Mouse (Mus musculus) neural tube, embryonic 11.5 days (tissue): ENCODE measurements around the gene R3hdm4. TPM values are rescaled to one million over a fixed set of nuclear protein-coding genes. Genes with fewer than 3 reads are reported as not detected.

Experiments
- ATAC-seq: fragments of 200-750 bp; cut with Nextera tagmentation; 2 replicates; pipeline ENCODE4 v1.8.0; 2017; ENCODE audit warnings: moderate number of reproducible peaks, mild to moderate bottlenecking, moderate TSS enrichment, moderate library complexity; ENCODE audit not compliant: insufficient read depth, low FRiP score, low TSS enrichment
- DNase-seq: peaks from one replicate; pipeline ENCODE4 v3.0.0-alpha.2; 2015; ENCODE audit warnings: low spot score
- H3K27ac ChIP-seq: fragments of 300-500 bp; sonication (generic); 2 replicates; pipeline ENCODE4 v1.5.1; 2014; ENCODE audit warnings: low read depth, mild to moderate bottlenecking, low read length
- H3K27me3 ChIP-seq: fragments of 300-500 bp; sonication (generic); 2 replicates; pipeline ENCODE4 v1.6.1; 2014; ENCODE audit warnings: mild to moderate bottlenecking, low read length, mixed read lengths; ENCODE audit not compliant: control insufficient read depth, insufficient read depth
- H3K36me3 ChIP-seq: fragments of 300-500 bp; sonication (generic); 2 replicates; pipeline ENCODE4 v1.6.1; 2014; ENCODE audit warnings: mild to moderate bottlenecking, low read length, moderate library complexity, mixed read lengths; ENCODE audit not compliant: control insufficient read depth, insufficient read depth
- H3K4me1 ChIP-seq: fragments of 300-500 bp; sonication (generic); 2 replicates; pipeline ENCODE4 v1.6.1; 2014; ENCODE audit warnings: low read length, mixed read lengths; ENCODE audit not compliant: control insufficient read depth, insufficient read depth
- H3K4me2 ChIP-seq: fragments of 300-500 bp; sonication (generic); 2 replicates; pipeline ENCODE4 v1.6.1; 2014; ENCODE audit warnings: low read depth, mild to moderate bottlenecking, moderate library complexity
- H3K4me3 ChIP-seq: fragments of 300-500 bp; sonication (generic); 2 replicates; pipeline ENCODE4 v1.5.1; 2014; ENCODE audit warnings: low read depth, low read length
- H3K9ac ChIP-seq: fragments of 300-500 bp; sonication (generic); 2 replicates; pipeline ENCODE4 v1.6.1; 2014; ENCODE audit warnings: mild to moderate bottlenecking, low read length
- H3K9me3 ChIP-seq: fragments of 300-500 bp; sonication (generic); 2 replicates; pipeline ENCODE4 v1.6.1; 2016; ENCODE audit warnings: low read length; ENCODE audit not compliant: control insufficient read depth
- WGBS: fragments of 180-500 bp; shearing (Covaris S2); extraction: QIAGEN DNeasy Blood & Tissue Kit; methylation state at CpG from one replicate; pipeline ENCODE4 v1.1.7; 2014; 5-methylcytosine and 5-hydroxymethylcytosine counted together
- polyA plus RNA-seq: library from polyadenylated mRNA; unstranded; fragments of >200 nt; fragmentation: Nextera tagmentation; extraction: Ambion mirVana; gene quantifications from 2 replicates; pipeline ENCODE4 v1.2.1, GENCODE M21; 2014

Gene R3hdm4
- polyA plus RNA-seq, 1 experiment from 2014 or later: 156 TPM

DNA sequence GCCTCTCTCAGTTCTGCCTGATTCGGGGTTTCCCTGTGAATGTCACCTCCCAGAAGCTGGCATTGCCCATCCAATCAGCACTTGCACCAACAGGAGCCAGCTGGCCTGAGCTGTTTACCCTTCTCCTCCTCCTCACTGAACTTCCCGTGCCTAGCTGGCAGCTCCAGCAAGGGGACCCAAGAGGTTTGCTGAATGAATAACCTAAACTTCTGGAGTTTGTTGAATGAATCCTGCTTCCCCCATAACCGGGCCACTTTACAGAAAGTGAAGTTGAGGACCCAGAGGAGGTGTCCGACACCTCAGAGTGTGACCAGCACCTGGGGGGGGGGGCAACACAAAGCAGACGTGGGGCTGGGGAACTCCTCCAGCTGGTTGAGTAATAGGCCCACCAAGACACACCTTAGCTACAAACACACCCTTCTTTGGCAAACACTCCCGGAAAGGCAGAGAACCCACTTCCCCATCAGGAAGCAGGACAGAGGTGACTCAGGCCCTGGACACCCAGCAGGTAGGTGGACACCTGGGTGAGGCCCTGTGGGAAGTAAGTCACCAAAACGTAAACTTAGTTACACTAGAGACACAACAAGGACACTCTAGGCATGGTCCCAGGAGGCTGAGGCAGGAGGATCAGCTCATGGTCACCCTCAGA lies 5.9 kb downstream of the R3hdm4 start:
- no peak overlapping the region for H3K9ac ChIP-seq
- 73% methylated on average over 7 of the region's 7 CpGs for WGBS
- peaks cover 9% of the 10 kb centered on the region for H3K4me1 ChIP-seq
- peaks cover 7% of the 10 kb centered on the region for H3K36me3 ChIP-seq
- H3K27ac ChIP-seq: no peak overlapping the region
- ATAC-seq: no peak
- H3K4me2 ChIP-seq: no peak overlapping the region
- H3K4me3 ChIP-seq: no peak overlapping the region
- H3K9me3 ChIP-seq: no peaks in the 10 kb centered on the region
- H3K27me3 ChIP-seq: peaks cover 30% of the 10 kb centered on the region
- DNase-seq: no peak

DNA sequence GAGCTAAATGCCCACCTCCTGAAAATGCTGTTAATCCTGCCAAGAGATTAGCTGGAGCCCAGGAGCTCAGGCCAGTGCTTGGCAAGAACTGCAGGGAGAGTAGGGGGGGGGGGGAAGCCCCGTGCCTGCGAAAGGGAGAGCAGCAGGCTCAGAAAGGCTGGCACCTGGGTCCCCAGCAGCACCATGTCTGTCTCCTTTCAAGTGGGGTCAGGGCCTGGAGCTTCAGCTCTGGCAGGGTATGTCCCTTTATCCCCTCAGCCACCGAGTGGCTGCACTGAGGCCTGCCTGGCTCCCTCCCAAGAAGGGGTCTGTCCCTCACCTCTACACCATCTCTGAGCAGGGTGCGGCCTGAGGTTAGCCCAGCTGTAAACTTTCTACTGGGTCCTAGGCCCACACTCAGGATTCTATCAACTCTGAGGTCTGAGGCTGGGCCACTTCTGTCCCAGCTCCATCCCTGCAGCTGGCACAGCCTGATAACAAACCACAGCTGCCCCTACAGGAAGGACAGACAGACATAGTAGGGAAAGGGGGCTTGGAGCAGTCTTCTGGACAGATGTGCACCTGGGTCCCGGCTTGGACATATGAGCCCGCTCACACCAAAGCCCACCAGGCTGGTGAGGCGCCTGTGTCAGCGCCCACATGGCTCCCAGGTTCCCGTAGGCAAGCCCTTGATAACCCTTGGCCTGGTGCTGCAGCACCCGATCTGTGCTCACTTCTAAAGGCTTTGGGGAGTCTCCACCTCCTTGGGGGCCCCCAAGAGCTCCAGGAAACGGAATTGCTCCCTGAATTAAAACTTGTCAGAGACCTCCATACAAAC lies 6.7 kb downstream of the R3hdm4 start:
- Histone ChIP-seq H3K36me3 (peaks cover 7% of the 10 kb centered on the region), H3K4me2 (no peak overlapping the region), H3K4me1 (peaks cover 8% of the 10 kb centered on the region), H3K4me3 (no peak overlapping the region), H3K9ac (no peak overlapping the region), H3K27ac (no peak overlapping the region), H3K27me3 (peaks cover 23% of the 10 kb centered on the region), H3K9me3 (no peaks in the 10 kb centered on the region)
- DNase-seq (peak; percentile 8), ATAC-seq (no peak)
- 71% methylated on average over 10 of the region's 11 CpGs for WGBS

DNA sequence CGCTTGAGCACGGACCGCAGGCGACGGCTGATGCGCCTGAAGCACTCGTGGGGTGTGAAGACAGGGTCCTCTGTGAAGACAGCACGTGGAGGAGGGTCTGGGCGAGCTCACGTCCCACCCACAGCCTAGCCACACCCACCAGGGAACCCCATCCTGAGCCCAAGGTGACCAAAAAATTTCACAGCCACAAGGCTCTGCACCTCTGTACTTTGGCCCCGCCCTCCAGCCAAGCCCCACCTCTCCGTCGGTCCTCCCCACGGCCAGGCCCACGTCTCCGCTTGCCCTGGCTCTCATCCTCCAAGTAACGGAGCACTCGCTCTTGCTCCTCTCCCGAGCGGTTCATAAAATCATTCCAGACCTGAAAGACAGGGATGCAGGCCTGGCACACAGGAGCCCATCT lies 8.6 kb downstream of the R3hdm4 start:
- peaks cover 4% of the 10 kb centered on the region for H3K27me3 ChIP-seq
- H3K9ac ChIP-seq: no peak overlapping the region
- H3K36me3 ChIP-seq: peaks cover 7% of the 10 kb centered on the region
- H3K4me1 ChIP-seq: peaks cover 5% of the 10 kb centered on the region
- no peak for ATAC-seq
- no peak overlapping the region for H3K4me2 ChIP-seq
- DNase-seq: no peak
- H3K9me3 ChIP-seq: no peaks in the 10 kb centered on the region
- H3K4me3 ChIP-seq: no peak overlapping the region
- 57% methylated on average over 20 of the region's 20 CpGs for WGBS
- no peak overlapping the region for H3K27ac ChIP-seq

DNA sequence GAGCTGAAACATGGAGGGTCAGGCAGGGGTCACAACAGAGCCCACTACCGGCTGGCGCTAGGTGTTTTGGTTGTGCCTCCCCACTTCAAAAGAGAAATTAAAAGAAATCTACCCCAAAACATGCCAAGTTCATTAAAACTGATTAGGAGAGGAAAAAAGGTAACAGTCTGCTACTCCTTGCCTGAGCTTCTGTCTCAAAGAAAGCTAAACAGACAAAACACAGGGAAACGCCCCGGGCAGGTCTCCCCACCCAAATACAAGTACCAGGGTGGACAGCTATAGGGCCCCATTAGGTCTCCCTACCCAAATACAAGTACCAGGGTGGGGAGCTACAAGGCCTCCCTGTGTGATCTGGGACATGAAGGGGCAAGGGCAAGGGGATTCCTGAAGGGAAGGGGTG lies 10.5 kb downstream of the R3hdm4 start, which contains the start of gene Gm26602:
Gene Gm26602, plus strand, starts transcription at position 301 of the 400 bp plus-strand sequence.
- ATAC-seq (no peak), DNase-seq (no peak)
- Histone ChIP-seq H3K9ac (no peak within 1 kb of the TSS), H3K36me3 (peaks cover 7% of the 10 kb centered on the region), H3K4me1 (no peaks in the 10 kb centered on the region; the same call in 1 of the 2 replicates), H3K27me3 (no peaks in the 10 kb centered on the region), H3K27ac (no peak within 1 kb of the TSS), H3K4me2 (no peak within 1 kb of the TSS), H3K9me3 (no peaks in the 10 kb centered on the region), H3K4me3 (no peak within 1 kb of the TSS)
- 93% methylated on average over 4 of the region's 4 CpGs for WGBS

DNA sequence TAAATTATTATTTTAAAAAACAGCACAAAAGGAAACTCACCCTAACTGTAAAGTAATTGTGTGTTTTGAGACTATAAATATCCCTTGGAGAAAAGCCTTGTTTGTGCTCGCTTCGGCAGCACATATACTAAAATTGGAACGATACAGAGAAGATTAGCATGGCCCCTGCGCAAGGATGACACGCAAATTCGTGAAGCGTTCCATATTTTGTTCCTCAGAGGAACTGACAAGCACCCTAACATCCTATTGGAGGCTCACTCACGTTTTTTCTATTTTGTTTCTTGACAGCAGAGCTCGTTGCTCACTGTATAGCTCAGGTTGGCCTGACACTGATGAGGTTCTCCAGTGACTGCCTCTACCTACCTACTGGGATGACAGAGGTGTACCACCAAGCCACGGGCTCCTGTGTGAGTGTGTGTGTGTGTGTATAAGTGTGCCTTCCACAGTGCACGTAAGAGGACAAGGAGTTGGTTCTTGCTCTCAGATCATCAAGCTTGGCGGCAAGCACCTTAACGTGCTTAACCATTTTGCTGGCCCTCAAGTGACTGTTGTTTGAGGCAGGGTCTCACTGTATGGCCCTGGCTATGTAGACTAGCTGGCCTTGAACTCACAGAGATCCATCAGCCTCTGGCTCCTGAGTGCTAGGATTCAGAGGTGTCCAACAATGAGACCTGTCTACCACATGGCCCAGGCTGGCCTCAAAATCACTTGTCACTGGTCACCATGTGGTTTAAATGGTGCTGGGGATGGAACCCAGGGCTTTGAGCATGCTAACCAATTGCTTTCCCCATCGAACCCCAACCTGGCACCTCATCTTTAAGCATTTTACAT lies 11.7 kb downstream of the R3hdm4 start:
- ATAC-seq (peak; percentile 32; the same call in 1 of the 2 replicates), DNase-seq (peak; percentile 53)
- Histone ChIP-seq H3K4me3 (peak overlapping the region; percentile 71), H3K9me3 (no peaks in the 10 kb centered on the region), H3K4me1 (no peaks in the 10 kb centered on the region), H3K4me2 (peak overlapping the region; percentile 29; the same call in 1 of the 2 replicates), H3K27me3 (no peaks in the 10 kb centered on the region), H3K36me3 (peaks cover 14% of the 10 kb centered on the region), H3K9ac (no peak overlapping the region; the same call in 1 of the 2 replicates), H3K27ac (peak overlapping the region; percentile 58; the same call in 1 of the 2 replicates)
- 25% methylated on average over 14 of the region's 14 CpGs for WGBS

DNA sequence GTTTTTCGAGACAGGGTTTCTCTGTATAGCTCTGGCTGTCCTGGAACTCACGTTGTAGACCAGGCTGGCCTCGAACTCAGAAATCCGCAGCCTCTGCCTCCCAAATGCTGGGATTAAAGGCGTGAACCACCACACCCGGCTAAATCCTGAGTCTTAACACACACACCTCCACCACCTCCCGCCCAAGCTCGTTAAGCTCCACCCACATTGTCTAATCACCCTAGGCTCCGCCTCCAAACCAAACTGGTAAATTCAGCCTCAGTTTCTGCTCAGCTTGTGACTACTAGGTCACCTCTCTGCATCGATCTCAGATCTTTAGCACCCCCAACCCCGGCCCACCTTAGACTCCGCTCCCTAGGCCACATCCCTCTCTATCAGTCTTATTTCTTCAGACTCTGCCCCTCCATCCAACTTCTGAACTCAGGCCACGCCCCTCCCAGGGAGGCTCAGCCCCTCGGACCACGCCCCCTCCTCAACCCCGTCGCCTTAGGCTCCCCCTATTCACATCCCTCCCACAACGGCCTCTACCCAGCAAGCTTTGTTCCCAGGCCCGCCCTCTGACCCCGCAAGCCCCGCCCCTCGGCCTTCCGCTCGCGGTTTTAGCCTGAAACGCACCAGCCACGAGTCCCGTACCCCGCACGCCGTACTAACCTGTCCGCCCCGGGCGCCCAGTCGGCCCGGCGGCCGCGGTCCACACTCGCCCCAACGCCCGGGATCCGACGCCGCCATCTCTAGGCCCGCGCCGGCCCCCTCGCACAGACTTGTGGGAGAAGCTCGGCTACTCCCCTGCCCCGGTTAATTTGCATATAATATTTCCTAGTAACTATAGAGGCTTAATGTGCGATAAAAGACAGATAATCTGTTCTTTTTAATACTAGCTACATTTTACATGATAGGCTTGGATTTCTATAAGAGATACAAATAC lies 12.6 kb downstream of the R3hdm4 start, which contains the start of gene Med16:
Gene Med16, minus strand, starts transcription at position 757 of the 925 bp plus-strand sequence.
- H3K9ac ChIP-seq: peak within 1 kb of the TSS; percentile 95
- no peaks in the 10 kb centered on the region for H3K9me3 ChIP-seq
- H3K27ac ChIP-seq: peak within 1 kb of the TSS; percentile 91
- H3K4me3 ChIP-seq: peak within 1 kb of the TSS; percentile 71
- peak within 1 kb of the TSS; percentile 34 for H3K4me2 ChIP-seq
- DNase-seq (peak; percentile 97), ATAC-seq (peak; percentile 92)
- WGBS: 1% methylated on average over 52 of the region's 52 CpGs
- H3K36me3 ChIP-seq: peaks cover 14% of the 10 kb centered on the region
- no peaks in the 10 kb centered on the region for H3K27me3 ChIP-seq
- H3K4me1 ChIP-seq: no peaks in the 10 kb centered on the region

DNA sequence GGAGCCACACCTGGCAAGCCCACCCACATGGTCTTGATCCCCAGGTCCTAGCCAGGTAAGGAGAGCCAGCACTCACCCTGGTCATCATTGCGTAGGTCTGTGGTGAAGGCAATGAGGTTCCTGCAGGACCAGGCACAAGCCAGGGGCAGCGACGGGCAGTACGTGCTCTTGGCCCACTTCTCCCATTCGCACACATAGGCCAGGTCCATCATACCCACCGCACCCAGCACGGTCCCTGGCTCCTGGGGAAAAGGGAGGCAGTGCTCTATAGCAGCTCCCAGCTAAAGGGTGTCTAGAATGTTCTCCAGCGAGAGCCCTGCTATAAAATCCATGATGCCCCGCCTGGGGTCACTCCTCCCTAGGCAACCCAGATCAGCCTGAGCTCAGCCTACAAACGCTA lies 13.6 kb downstream of the R3hdm4 start:
- no peak for ATAC-seq
- H3K4me2 ChIP-seq: no peak overlapping the region
- H3K36me3 ChIP-seq: peaks cover 16% of the 10 kb centered on the region
- H3K9me3 ChIP-seq: no peaks in the 10 kb centered on the region
- no peak for DNase-seq
- no peaks in the 10 kb centered on the region for H3K4me1 ChIP-seq
- no peak overlapping the region for H3K27ac ChIP-seq
- H3K4me3 ChIP-seq: no peak overlapping the region
- H3K27me3 ChIP-seq: no peaks in the 10 kb centered on the region
- H3K9ac ChIP-seq: no peak overlapping the region
- 94% methylated on average over 10 of the region's 10 CpGs for WGBS
